Mouse (Mus musculus) heart, embryonic 10.5 days (tissue): ENCODE measurements around the gene Rhoa. TPM values are rescaled to one million over a fixed set of nuclear protein-coding genes. Genes with fewer than 3 reads are reported as not detected.
"Not testable (repeated sequence)": the region's sequence is repeated elsewhere in the genome, so short reads cannot be mapped to it uniquely, and the experiment has no call there.

Source experiments
- DNase-seq: peaks from one replicate; pipeline ENCODE4 v3.0.0-alpha.2; 2017; ENCODE audit warnings: low spot score
- H3K27ac ChIP-seq: fragments of 300-500 bp; sonication (generic); 2 replicates; pipeline ENCODE4 v1.5.1; 2016; ENCODE audit warnings: mild to moderate bottlenecking
- H3K27me3 ChIP-seq: fragments of 300-500 bp; sonication (generic); 2 replicates; pipeline ENCODE4 v1.6.1; 2016; ENCODE audit warnings: mild to moderate bottlenecking; ENCODE audit not compliant: poor library complexity, insufficient read depth, severe bottlenecking
- H3K36me3 ChIP-seq: fragments of 300-500 bp; sonication (generic); 2 replicates; pipeline ENCODE4 v1.6.1; 2016; ENCODE audit warnings: mild to moderate bottlenecking, moderate library complexity
- H3K4me1 ChIP-seq: fragments of 300-500 bp; sonication (generic); 2 replicates; pipeline ENCODE4 v1.6.1; 2016; ENCODE audit warnings: mild to moderate bottlenecking
- H3K4me3 ChIP-seq: fragments of 300-500 bp; sonication (generic); 2 replicates; pipeline ENCODE4 v1.5.1; 2016; ENCODE audit warnings: mild to moderate bottlenecking, moderate library complexity
- H3K9me3 ChIP-seq: fragments of 300-500 bp; sonication (generic); 2 replicates; pipeline ENCODE4 v1.6.1; 2016; ENCODE audit warnings: mild to moderate bottlenecking, moderate library complexity
- WGBS: fragments of 180-500 bp; shearing (Covaris S2); methylation state at CpG from one replicate; pipeline ENCODE4 v1.1.7; 2016; 5-methylcytosine and 5-hydroxymethylcytosine counted together
- polyA plus RNA-seq: library from polyadenylated mRNA; unstranded; fragments of >200 nt; fragmentation: Nextera tagmentation; extraction: Ambion mirVana; gene quantifications from 2 replicates; pipeline ENCODE4 v1.2.1, GENCODE M21; 2016

Gene Rhoa
- polyA plus RNA-seq, 1 experiment from 2014 or later: 277 TPM

DNA sequence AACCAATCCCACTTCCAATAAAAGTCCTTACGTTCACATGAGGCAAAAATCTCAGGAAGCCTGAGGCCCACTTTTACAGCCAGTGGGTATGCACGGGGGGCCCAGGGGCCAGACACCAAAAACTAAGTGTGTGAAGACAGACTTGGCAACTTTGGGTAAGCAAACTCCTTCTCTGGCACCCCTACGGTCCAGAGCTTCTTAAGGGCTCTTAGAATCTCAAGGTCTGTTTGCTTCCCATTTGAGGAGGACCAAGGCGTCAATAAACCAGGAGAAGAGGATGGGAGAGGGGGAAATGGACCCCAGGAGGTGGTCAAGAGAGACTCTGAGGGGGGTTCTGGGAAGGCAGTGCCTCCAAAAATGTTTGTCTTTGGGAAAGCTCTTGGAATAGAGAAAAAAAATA lies 32.4 kb upstream of the Rhoa start:
- Histone ChIP-seq H3K4me1 (peaks cover 44% of the 10 kb centered on the region), H3K9me3 (no peaks in the 10 kb centered on the region), H3K4me3 (no peak overlapping the region), H3K27me3 (no peaks in the 10 kb centered on the region), H3K27ac (no peak overlapping the region), H3K36me3 (no peaks in the 10 kb centered on the region)
- WGBS: 81% methylated on average over 4 of the region's 4 CpGs
- DNase-seq: no peak

DNA sequence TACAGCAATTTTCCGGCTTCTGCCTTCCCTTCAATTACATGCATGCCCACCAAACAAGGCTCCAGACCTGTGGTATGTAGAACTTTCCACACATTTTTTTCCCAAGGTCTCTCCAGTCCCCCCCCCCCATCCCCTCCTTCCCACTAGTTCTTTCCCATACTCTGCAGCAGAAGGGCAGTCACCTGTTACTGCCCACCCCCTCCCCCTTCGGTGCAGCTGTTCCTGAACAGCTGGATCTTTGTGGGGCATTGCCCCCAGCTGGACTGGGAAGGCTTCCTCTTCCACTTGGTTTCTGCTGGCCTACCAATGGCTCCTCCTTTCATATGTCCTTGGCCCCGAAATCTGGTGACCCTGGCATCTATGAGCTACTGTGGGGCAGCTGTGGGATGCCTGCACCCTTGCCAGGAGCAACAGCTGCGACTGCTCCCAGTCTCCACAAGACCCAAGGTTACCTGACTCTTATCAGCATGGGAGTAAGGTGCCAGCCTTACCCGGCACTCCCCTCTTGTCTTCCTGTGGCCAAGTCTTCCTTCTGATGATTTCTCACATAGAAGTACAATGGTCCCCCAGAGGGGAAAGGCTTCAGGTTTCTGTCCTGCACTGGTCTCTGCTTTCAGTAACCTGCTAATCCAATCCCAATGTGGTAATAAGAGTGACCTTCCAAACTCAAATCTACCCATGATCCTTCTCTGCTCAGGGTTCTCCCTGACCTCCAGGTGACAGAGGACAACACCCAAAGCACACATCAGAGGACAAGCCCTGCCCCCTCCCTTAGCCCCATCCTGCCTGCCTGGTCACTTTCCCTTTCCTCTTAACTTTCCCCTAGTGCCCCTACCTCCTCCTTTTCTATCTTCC lies 31.2 kb upstream of the Rhoa start:
- Histone ChIP-seq H3K4me3 (no peak overlapping the region), H3K4me1 (peaks cover 36% of the 10 kb centered on the region), H3K27ac (peak overlapping the region; percentile 76), H3K9me3 (no peaks in the 10 kb centered on the region), H3K36me3 (no peaks in the 10 kb centered on the region), H3K27me3 (no peaks in the 10 kb centered on the region)
- WGBS: 70% methylated on average over 5 of the region's 5 CpGs
- no peak for DNase-seq

DNA sequence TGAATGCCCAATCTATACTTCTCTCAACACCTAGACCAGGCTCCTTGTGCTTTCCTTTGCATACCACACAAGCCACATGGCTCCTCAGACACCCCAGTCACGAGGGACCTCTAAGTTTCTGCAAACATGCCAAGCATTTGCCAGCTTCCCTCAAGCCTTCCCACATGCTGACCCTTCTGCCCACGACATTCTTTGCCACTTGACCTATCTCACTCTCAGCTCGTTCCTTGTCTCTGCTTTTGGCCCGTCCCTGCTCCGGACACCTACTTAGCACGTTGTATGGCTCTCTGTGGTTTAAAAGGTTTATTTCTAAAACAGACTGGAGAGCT lies 30.6 kb upstream of the Rhoa start:
- Histone ChIP-seq H3K9me3 (no peaks in the 10 kb centered on the region), H3K4me1 (peaks cover 41% of the 10 kb centered on the region), H3K27me3 (no peaks in the 10 kb centered on the region), H3K36me3 (no peaks in the 10 kb centered on the region), H3K4me3 (no peak overlapping the region), H3K27ac (peak overlapping the region; percentile 76)
- WGBS: 21% methylated on average over 6 of the region's 6 CpGs
- DNase-seq: no peak

DNA sequence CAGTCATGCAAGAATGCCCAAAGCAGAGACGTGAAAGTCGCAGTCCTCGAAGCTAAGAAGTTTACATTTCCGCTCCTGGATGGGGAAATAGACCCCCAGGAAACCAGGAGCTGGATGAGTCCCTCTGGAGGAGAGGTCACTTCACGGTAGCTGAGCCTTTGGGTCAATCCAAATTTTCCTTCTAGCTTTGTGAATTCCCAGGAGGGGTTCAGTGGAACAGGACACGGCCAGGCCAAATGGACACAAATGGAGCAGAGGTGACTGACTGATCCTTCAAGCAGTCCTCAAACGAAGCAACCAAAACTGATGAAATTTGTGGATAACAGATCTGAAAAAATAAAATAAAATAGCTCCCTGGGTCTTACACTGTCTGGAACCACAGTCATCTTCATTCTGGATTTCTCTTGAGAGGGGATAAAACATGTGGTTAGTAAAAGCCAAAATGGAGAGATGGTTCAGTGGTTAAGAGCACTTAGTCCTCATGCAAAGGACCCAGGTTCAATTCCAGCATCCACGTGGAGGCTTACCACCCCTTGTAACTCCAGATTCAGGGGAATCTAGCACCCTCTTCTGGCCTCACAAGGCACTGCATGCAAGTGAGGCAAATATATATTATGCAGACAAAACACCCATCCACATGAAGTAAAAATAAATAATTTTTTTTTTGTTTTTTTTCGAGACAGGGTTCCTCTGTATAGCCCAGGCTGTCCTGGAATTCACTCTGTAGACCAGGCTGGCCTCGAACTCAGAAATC lies 27.1 kb upstream of the Rhoa start:
- no peak overlapping the region for H3K4me3 ChIP-seq
- 70% methylated on average over 10 of the region's 10 CpGs for WGBS
- no peaks in the 10 kb centered on the region for H3K27me3 ChIP-seq
- H3K4me1 ChIP-seq: peaks cover 24% of the 10 kb centered on the region
- H3K9me3 ChIP-seq: no peaks in the 10 kb centered on the region
- H3K27ac ChIP-seq: no peak overlapping the region
- DNase-seq: no peak
- H3K36me3 ChIP-seq: no peaks in the 10 kb centered on the region

DNA sequence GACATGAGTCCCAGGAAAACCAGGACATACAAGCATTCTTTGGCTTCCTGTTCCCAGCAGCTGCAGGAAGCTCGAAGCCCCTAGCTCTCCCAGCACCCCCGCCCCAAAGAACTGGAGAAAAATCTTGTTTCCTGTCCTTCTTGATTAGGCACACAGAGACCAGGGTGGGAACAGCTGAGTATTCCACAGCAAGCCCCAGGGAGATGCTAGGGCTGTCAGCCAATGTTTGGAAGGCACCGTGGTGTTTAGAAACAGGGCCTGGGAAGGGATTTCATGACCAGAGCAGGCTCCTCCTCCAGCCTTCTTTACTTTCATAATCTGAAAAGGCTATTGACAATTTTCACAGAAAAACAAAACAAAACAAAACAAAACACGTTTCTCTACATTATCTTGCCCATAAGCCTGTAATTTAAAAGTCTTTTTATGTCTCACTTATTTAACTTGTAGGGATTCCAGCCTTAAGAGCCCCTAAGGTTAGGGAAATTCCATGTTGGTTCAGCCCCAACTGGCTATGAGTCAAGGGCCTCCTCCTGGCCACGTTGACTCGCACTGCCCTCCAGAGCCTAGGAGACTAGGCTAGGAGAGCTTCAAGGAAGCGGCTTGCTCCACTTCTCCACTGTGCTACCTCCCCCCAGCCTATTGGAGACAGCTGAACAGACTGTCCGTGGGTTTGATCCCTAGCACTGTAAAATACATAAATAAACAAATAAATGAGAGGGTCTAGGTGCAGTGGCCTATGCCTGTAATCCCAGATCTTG lies 25.7 kb upstream of the Rhoa start:
- Histone ChIP-seq H3K4me3 (no peak overlapping the region), H3K9me3 (no peaks in the 10 kb centered on the region), H3K27ac (peak overlapping the region; percentile 42; the same call in 1 of the 2 replicates), H3K4me1 (peaks cover 13% of the 10 kb centered on the region), H3K27me3 (no peaks in the 10 kb centered on the region), H3K36me3 (no peaks in the 10 kb centered on the region)
- DNase-seq: no peak
- 34% methylated on average over 8 of the region's 8 CpGs for WGBS

DNA sequence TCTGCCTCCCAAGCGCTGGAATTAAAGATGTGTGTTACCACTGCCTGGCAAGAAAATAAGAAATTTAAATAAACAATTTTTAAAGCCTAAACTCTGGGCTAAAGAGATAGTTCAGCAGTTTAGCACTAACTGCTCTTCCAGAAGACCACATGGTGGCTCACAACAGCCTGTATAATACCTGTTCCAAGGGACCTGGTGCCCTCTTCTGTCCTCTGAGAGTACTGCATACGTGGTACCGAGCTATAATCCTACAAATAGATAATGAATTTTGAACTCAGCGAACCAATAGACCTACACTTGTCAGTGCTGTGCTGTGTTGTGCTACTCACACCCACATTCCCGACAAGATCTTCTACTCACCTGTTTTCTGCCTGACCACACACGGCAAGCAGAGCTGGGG lies 21.5 kb upstream of the Rhoa start:
- 10% methylated on average over 6 of the region's 6 CpGs for WGBS
- Histone ChIP-seq H3K27ac (no peak overlapping the region), H3K36me3 (no peaks in the 10 kb centered on the region), H3K4me1 (peaks cover 8% of the 10 kb centered on the region; the same call in 1 of the 2 replicates), H3K9me3 (no peaks in the 10 kb centered on the region), H3K27me3 (no peaks in the 10 kb centered on the region), H3K4me3 (no peak overlapping the region)
- no peak for DNase-seq

DNA sequence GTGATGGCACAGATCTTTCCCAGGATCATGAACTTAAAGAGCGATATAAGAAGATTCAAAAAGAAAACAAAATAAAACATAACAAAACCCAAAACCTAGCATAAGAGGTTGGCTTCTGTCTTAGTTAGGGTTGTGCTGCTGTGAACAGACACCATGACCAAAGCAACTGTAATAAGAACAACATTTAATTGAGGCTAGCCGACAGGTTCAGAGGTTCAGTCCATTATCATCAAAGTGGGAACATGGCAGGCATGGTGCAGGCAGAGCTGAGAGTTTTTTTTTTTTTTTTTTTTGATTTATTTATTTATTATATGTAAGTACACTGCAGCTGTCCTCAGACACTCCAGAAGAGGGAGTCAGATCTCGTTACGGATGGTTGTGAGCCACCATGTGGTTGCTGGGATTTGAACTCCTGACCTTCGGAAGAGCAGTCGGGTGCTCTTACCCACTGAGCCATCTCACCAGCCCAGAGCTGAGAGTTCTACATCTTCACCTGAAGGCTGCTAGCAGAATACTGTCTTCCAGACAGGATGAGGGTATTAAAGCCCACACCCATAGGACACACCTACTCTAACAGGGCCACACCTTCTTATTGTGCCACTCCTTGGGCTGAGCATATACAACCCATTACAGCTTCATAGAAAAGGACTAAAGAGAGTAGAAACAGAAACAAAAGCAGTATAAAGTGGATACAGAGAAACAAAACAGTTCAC lies 18.2 kb upstream of the Rhoa start:
- not testable (repeated sequence) for H3K27ac ChIP-seq, H3K9me3 ChIP-seq, H3K4me3 ChIP-seq, DNase-seq, H3K4me1 ChIP-seq, H3K27me3 ChIP-seq, H3K36me3 ChIP-seq
- WGBS: 77% methylated on average over 6 of the region's 6 CpGs

DNA sequence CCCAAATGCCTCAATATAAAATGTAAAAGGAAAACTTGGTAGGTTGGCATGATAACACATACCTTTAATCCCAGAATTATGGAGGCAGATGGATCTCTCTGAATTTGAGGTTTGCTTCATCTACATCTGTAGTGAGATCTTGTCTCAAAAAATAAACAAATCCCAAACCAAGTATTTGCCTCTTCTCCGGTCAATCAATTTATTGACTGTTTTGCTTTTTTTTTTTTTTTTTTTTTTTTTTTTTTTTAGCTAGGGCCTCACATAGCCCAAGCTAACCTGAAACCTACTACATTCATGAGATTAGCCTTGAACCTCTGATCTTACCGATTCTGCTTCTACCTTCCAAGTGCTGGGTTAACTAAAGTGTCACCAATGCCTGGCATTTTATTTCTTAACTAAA lies 16.6 kb upstream of the Rhoa start:
- peak overlapping the region; percentile 72; the same call in 1 of the 2 replicates for H3K4me3 ChIP-seq
- peak overlapping the region; percentile 86; the same call in 1 of the 2 replicates for H3K27ac ChIP-seq
- peaks cover 8% of the 10 kb centered on the region; the same call in 1 of the 2 replicates for H3K36me3 ChIP-seq
- peaks cover 5% of the 10 kb centered on the region for H3K4me1 ChIP-seq
- H3K9me3 ChIP-seq: no peaks in the 10 kb centered on the region
- no peak for DNase-seq
- WGBS: 53% methylated on average over 2 of the region's 2 CpGs
- H3K27me3 ChIP-seq: no peaks in the 10 kb centered on the region

DNA sequence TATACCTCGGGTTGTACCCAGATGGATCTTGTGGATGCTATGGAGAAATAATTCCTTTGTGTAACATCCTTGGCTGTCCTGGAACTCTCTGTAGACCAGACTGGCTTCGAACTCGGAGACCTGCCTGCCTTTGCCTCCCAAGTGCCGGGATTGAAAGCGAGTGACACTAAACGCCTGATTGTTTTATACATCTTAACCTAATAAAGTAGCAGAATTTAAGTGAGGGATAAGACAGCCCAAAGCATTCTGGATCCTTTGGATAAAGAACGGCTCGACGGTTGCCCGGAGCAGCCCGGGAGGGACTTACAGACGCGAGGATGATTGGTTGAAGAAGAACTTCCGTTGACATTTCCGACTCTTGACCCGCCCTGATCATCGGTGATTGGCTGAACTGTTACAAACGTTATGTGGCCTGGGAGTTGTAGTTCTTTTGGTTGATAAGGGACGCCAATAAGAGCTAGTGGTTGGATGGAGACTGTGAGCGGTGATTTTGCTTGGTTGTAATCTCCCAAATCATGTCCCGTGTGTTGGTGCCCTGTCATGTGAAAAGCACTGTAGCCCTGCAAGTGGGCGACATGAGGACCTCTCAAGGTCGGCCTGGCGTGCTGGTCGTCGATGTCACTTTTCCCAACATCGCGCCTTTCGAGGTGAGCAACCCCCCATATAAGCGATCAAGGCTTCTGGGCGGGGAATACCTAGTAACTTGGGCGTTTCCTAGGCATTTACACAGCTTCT lies 15.7 kb upstream of the Rhoa start, which contains the start of gene Nicn1:
Nicn1 (plus strand) TSS at position 414 of the 735 bp plus-strand sequence.
- peak; percentile 98 for DNase-seq
- H3K4me3 ChIP-seq: peak within 1 kb of the TSS; percentile 72
- WGBS: under 1% methylated on average over 32 of the region's 32 CpGs
- peak within 1 kb of the TSS; percentile 86 for H3K27ac ChIP-seq
- no peaks in the 10 kb centered on the region for H3K9me3 ChIP-seq
- H3K27me3 ChIP-seq: no peaks in the 10 kb centered on the region
- peaks cover 5% of the 10 kb centered on the region for H3K4me1 ChIP-seq
- peaks cover 15% of the 10 kb centered on the region; the same call in 1 of the 2 replicates for H3K36me3 ChIP-seq

DNA sequence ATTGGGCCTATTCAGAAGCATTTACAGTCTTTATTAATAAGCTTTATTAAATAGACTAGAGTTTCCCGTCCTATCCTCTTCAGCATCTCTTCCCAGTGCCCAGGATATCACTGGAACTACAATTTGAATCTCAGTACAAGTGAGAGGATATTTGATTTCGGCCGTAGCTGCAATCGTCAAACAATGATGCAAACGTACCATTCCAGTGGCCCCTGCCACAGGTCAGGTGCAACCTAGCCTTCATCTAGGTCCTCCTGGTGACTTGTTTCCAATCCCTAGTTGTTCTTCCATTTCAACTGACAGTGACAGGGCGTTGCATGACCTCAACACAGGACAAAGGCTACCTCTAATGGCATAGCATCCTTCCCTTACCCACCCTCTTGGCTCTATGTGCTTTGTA lies 15.2 kb upstream of the Rhoa start:
- Histone ChIP-seq H3K27ac (peak overlapping the region; percentile 86), H3K27me3 (no peaks in the 10 kb centered on the region), H3K9me3 (no peaks in the 10 kb centered on the region), H3K4me3 (peak overlapping the region; percentile 72), H3K36me3 (peaks cover 17% of the 10 kb centered on the region; the same call in 1 of the 2 replicates), H3K4me1 (peaks cover 6% of the 10 kb centered on the region)
- no peak for DNase-seq
- WGBS: 43% methylated on average over 6 of the region's 6 CpGs

DNA sequence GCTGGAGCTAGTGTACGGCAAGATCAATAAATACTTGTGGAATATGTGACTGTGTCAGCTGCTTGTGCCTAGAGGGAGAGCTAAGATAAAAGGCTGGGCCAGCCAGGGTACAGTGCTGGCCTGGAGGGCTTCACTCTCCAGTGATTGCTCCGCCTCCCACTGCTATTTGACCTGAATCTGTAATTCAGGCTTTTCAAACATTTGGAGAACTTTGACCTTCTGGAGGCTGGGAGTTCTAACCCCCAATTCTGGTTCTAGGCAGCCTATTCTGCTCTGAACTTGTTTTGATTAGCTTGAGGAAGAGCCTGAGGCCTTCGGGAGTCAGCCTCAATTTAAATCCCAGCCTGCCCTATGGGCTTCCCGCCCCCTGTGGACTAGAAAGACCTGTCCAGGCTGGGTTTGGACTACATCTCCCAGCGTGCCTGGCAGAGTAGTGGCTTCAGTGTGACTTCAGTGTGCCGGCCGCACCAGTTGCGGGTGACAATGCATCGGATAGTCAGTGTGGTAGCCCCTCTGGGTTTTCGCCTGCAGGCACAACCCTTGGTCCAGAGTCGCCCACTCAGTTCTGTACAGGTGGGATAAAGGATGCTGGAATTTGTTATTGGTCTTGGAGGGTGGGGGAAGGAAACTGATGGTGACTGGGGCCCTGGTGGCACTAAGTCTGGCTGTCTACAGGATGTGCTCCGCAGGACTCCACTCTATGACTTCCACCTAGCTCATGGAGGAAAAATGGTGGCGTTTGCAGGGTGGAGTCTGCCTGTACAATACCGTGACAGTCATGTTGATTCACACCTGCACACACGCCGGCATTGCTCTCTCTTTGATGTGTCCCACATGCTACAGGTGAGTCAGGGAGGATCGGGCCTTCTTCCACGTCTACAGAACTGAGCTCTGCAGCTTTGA lies 9.2 kb upstream of the Rhoa start, which contains the start of gene Amt:
Amt (plus strand) TSS at position 401 of the 903 bp plus-strand sequence.
- H3K36me3 ChIP-seq: peaks cover 35% of the 10 kb centered on the region
- H3K27ac ChIP-seq: peak within 1 kb of the TSS; percentile 82
- H3K4me1 ChIP-seq: peaks cover 22% of the 10 kb centered on the region
- DNase-seq: peak; percentile 80
- WGBS: 24% methylated on average over 18 of the region's 18 CpGs
- H3K27me3 ChIP-seq: no peaks in the 10 kb centered on the region
- H3K9me3 ChIP-seq: no peaks in the 10 kb centered on the region
- peak within 1 kb of the TSS; percentile 57 for H3K4me3 ChIP-seq
